Mouse (Mus musculus): ENCODE measurements at regions not wholly inside any gene's neighbourhood (a gene's known extent, or its start where the extent isn't known, plus 50 kb on each side); places are given as distances from the start of the nearest gene placed in this dataset.

DNA sequence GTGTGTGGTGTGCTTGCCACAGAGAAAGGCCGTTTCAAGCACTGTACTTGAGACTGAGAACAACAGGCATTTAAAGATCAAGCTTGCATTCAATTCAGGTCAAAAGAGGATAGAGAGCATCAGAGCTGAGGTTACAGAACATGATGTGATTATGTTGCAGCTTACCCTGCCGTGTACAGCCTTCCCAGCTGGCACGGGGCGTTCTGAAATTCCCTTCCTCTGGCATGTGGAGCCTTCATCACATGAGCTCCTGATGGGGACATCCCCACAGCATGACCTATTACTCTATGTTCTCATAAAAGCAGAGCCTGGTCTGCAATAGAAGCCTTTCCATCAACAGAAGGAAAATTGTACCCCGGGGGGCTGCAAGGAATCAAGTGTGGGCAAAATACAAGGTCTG is 62.5 kb upstream of the Spag17 start:
- TF ChIP-seq CTCF (IDR thresholded peaks at IDR 0.05) (no peak), POLR2A (IDR thresholded peaks at IDR 0.05; ENCODE audit: insufficient read depth, low read depth, low read length) (0 out of 2 replicates have a peak, but pooled peaks have one; percentile 16), EP300 (IDR thresholded peaks at IDR 0.05; ENCODE audit: insufficient read depth, low read depth, low read length) (peak; percentile 99)
